Mouse (Mus musculus): ENCODE measurements around the gene Actn4. TPM values are rescaled to one million over a fixed set of nuclear protein-coding genes. Genes with fewer than 3 reads are reported as not detected.

Actn4 gene
- polyA plus RNA-seq, 1 experiment, result 340 TPM

DNA sequence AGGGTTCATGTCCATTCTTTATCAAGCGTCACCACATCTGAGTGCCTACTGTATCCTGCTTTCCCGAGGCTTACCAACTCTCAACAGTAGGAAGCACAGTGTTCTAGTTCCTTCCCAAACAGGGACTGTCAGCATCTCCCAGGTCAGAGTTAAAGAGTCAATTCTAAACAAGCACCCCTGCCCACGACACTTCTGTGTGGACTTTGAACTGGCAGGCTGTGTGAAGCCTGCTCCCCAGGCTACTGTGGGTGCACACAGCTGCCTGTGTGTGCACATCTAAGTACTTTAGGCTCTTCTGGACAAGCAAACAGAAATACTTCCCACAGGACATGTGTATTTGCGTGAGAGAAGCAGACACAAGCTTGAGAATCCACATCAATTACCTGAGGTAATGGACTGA, 20.6 kb downstream of the Actn4 start:
- H3K27ac ChIP-seq (ENCODE audit: insufficient read depth, low read depth, low read length), result peak overlapping the region; percentile 71
- H3K27me3 ChIP-seq (replicated peaks; ENCODE audit: control insufficient read depth, insufficient read depth, low read length), result no peaks in the 10 kb centered on the region
- no peak for TF ChIP-seq CTCF (conservative IDR thresholded peaks at IDR 0.05; ENCODE audit: insufficient read depth, insufficient read length, low read depth, low read length)
- TF ChIP-seq POLR2A (IDR thresholded peaks at IDR 0.05; ENCODE audit: low read depth, low read length), result no peak
- peak; percentile 79 for DNase-seq
- H3K4me3 ChIP-seq (ENCODE audit: insufficient read depth, low read depth, low read length), result no peak overlapping the region
- peaks cover 82% of the 10 kb centered on the region for H3K4me1 ChIP-seq (ENCODE audit: control insufficient read depth, insufficient read depth, low read length)
- WGBS, result 23% methylated on average over 4 of the region's 4 CpGs
- 0 out of 2 replicates have a peak, but pooled peaks cover 2% of the 10 kb centered on the region for H3K36me3 ChIP-seq (ENCODE audit: control insufficient read depth, insufficient read depth, low read length)

DNA sequence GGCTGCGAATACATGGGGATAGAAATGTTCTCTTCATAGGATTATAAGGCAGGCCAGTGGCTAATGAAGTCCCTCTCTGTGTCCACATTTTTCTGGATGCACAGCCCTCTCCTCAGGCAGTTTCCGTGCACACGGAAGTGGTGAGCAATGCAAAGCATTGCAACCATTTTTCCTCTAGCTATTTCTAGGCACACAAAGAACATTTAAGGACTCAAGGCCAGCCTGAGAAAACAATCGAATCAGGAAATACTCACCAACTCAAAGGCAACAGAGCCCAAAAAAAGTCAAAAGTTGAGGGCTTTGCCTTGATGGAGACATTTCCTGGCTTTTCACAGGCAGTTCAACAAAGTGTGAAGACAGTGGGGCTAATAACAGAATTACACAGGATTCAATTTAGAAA, 21.0 kb downstream of the Actn4 start:
- no peaks in the 10 kb centered on the region for H3K27me3 ChIP-seq (replicated peaks; ENCODE audit: control insufficient read depth, insufficient read depth, low read length)
- no peak overlapping the region for H3K4me3 ChIP-seq (ENCODE audit: insufficient read depth, low read depth, low read length)
- peaks cover 82% of the 10 kb centered on the region for H3K4me1 ChIP-seq (ENCODE audit: control insufficient read depth, insufficient read depth, low read length)
- 0 out of 2 replicates have a peak, but pooled peaks cover 2% of the 10 kb centered on the region for H3K36me3 ChIP-seq (ENCODE audit: control insufficient read depth, insufficient read depth, low read length)
- WGBS, result 23% methylated on average over 4 of the region's 4 CpGs
- TF ChIP-seq POLR2A (IDR thresholded peaks at IDR 0.05; ENCODE audit: low read depth, low read length), result no peak
- no peak for TF ChIP-seq CTCF (conservative IDR thresholded peaks at IDR 0.05; ENCODE audit: insufficient read depth, insufficient read length, low read depth, low read length)
- DNase-seq, result peak; percentile 57
- peak overlapping the region; percentile 71 for H3K27ac ChIP-seq (ENCODE audit: insufficient read depth, low read depth, low read length)

DNA sequence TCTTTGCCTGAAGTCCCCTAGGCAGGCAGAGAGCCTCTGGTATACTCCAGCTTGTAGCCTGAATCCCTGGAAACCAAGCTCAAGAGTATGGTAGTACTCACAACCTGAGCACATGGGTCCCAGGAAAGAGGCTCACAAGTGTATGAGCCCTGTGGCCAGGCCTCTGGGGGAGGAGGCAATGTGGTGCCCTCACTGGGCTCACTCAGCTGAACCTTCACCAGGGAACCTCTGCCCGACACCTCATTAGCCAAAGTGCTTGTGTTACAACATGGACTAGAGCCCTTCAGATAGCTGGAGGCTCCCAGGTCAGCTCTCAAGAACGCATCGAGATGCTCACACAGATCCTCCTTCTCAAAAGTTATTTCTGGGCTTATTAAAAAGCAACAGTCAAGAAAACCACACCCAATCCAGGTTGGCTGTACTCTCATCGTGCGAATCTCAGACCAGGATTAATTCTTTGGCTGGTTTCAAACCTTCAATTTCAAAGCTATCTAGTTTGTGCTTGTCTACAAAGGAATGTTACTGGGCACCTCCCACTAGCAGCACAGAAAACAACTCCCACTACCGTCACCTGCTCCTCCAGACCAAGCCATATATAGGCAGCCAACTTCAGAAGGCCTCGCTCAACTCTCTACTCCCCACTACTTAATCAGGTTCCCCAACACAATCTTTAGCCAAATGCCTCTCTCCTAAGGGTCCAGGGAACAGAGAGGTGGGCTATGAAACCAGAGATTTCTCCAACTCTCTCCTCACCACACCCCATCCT, 22.5 kb downstream of the Actn4 start:
- DNase-seq, result peak; percentile 82
- peaks cover 83% of the 10 kb centered on the region for H3K4me1 ChIP-seq (ENCODE audit: control insufficient read depth, insufficient read depth, low read length)
- H3K27ac ChIP-seq (ENCODE audit: insufficient read depth, low read depth, low read length), result peak overlapping the region; percentile 71
- TF ChIP-seq POLR2A (IDR thresholded peaks at IDR 0.05; ENCODE audit: low read depth, low read length) (no peak), CTCF (conservative IDR thresholded peaks at IDR 0.05; ENCODE audit: insufficient read depth, insufficient read length, low read depth, low read length) (no peak)
- H3K36me3 ChIP-seq (ENCODE audit: control insufficient read depth, insufficient read depth, low read length), result 0 out of 2 replicates have a peak, but pooled peaks cover 2% of the 10 kb centered on the region
- WGBS, result 26% methylated on average over 7 of the region's 7 CpGs
- H3K4me3 ChIP-seq (ENCODE audit: insufficient read depth, low read depth, low read length), result no peak overlapping the region
- no peaks in the 10 kb centered on the region for H3K27me3 ChIP-seq (replicated peaks; ENCODE audit: control insufficient read depth, insufficient read depth, low read length)

DNA sequence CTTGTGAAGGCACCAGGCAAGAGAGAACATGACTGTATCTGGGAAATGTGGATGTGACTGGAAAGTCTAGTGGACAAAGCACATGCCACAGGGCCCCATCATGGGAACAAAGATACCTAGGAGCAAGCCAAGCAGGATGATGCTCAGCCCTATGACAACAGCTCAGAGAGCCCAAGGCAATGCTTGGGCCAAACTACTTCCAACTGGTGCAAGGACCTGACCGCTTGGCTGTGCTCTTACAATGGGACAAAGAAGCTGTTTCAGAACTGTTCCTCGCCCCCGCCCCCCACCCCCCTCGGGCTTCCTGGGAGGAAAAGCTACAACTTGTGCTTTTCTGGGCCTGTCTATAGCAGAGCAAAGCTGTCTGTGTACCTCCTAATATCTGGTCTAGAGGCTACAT, 23.5 kb downstream of the Actn4 start:
- Histone ChIP-seq H3K27ac (ENCODE audit: insufficient read depth, low read depth, low read length) (peak overlapping the region; percentile 57), H3K4me1 (ENCODE audit: control insufficient read depth, insufficient read depth, low read length) (peaks cover 88% of the 10 kb centered on the region), H3K27me3 (replicated peaks; ENCODE audit: control insufficient read depth, insufficient read depth, low read length) (no peaks in the 10 kb centered on the region), H3K4me3 (ENCODE audit: insufficient read depth, low read depth, low read length) (no peak overlapping the region), H3K36me3 (ENCODE audit: control insufficient read depth, insufficient read depth, low read length) (0 out of 2 replicates have a peak, but pooled peaks cover 1% of the 10 kb centered on the region)
- DNase-seq, result peak; percentile 44
- TF ChIP-seq CTCF (conservative IDR thresholded peaks at IDR 0.05; ENCODE audit: insufficient read depth, insufficient read length, low read depth, low read length) (0 out of 2 replicates have a peak, but pooled peaks have one; percentile 19), POLR2A (IDR thresholded peaks at IDR 0.05; ENCODE audit: low read depth, low read length) (no peak)
- 49% methylated on average over 4 of the region's 4 CpGs for WGBS

GRCm38 (mm10) chr7:28936787-28937186, 25.4 kb downstream of the Actn4 start:
- TF ChIP-seq CTCF (conservative IDR thresholded peaks at IDR 0.05; ENCODE audit: insufficient read depth, insufficient read length, low read depth, low read length) (no peak), POLR2A (IDR thresholded peaks at IDR 0.05; ENCODE audit: low read depth, low read length) (no peak)
- Histone ChIP-seq H3K36me3 (ENCODE audit: control insufficient read depth, insufficient read depth, low read length) (no peaks in the 10 kb centered on the region), H3K27ac (ENCODE audit: insufficient read depth, low read depth, low read length) (peak overlapping the region; percentile 67), H3K27me3 (replicated peaks; ENCODE audit: control insufficient read depth, insufficient read depth, low read length) (no peaks in the 10 kb centered on the region), H3K4me1 (ENCODE audit: control insufficient read depth, insufficient read depth, low read length) (peaks cover 83% of the 10 kb centered on the region), H3K4me3 (ENCODE audit: insufficient read depth, low read depth, low read length) (no peak overlapping the region)
- WGBS, result 32% methylated on average over 4 of the region's 4 CpGs
- peak; percentile 67 for DNase-seq

DNA sequence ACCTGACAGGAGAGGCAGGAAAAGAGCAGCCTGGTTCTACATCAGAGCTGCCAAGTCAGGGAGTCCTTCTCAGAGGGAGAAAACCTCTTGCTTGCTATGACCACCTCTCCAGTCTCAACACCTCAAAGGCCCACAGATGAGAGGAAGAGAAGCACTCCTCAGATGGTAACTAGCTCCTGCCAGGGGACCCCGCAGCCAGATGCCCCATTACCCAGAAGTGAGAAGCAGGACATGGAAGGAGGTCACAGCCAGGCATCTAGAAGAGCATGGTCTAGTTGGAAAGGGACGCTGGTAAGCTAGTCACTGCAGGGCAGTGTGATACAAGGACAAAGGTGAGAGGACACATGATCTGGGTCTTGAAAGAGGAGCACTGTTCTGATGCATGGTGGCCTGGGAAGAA, 28.3 kb downstream of the Actn4 start:
- Histone ChIP-seq H3K4me3 (ENCODE audit: insufficient read depth, low read depth, low read length) (no peak overlapping the region), H3K27me3 (replicated peaks; ENCODE audit: control insufficient read depth, insufficient read depth, low read length) (no peaks in the 10 kb centered on the region), H3K4me1 (ENCODE audit: control insufficient read depth, insufficient read depth, low read length) (peaks cover 83% of the 10 kb centered on the region), H3K27ac (ENCODE audit: insufficient read depth, low read depth, low read length) (peak overlapping the region; percentile 1; the same call in 1 of the 2 replicates), H3K36me3 (ENCODE audit: control insufficient read depth, insufficient read depth, low read length) (no peaks in the 10 kb centered on the region)
- no peak for DNase-seq
- TF ChIP-seq CTCF (conservative IDR thresholded peaks at IDR 0.05; ENCODE audit: insufficient read depth, insufficient read length, low read depth, low read length) (no peak), POLR2A (IDR thresholded peaks at IDR 0.05; ENCODE audit: low read depth, low read length) (no peak)
- WGBS, result 70% methylated on average over 2 of the region's 2 CpGs

- Histone ChIP-seq H3K27ac (ENCODE audit: insufficient read depth, low read depth, low read length) (peak overlapping the region; percentile 98), H3K27me3 (replicated peaks; ENCODE audit: control insufficient read depth, insufficient read depth, low read length) (no peaks in the 10 kb centered on the region), H3K4me1 (ENCODE audit: control insufficient read depth, insufficient read depth, low read length) (peaks cover 78% of the 10 kb centered on the region), H3K4me3 (ENCODE audit: insufficient read depth, low read depth, low read length) (no peak overlapping the region), H3K36me3 (ENCODE audit: control insufficient read depth, insufficient read depth, low read length) (no peaks in the 10 kb centered on the region)
- TF ChIP-seq POLR2A (IDR thresholded peaks at IDR 0.05; ENCODE audit: low read depth, low read length), result no peak
- no peak for TF ChIP-seq CTCF (conservative IDR thresholded peaks at IDR 0.05; ENCODE audit: insufficient read depth, insufficient read length, low read depth, low read length)
- DNase-seq, result peak; percentile 76
- 54% methylated on average over 6 of the region's 6 CpGs for WGBS
These were observed 29.6 kb downstream of the Actn4 start for GRCm38 (mm10) chr7:28932421-28933041.
